Mouse (Mus musculus): ENCODE results near the gene Kpna7.

The Kpna7 gene

GRCm38 (mm10) chr5:144958271-144958670 lies 125.6 kb downstream of the Kpna7 start:
- DNase-seq, result no peak

- DNase-seq, result no peak
Measured at GRCm38 (mm10) chr5:144954432-144954831, 129.4 kb downstream of the Kpna7 start.

- no peak for DNase-seq
Measured at GRCm38 (mm10) chr5:144952592-144952991, 131.2 kb downstream of the Kpna7 start.

- DNase-seq, result no peak
Measured at GRCm38 (mm10) chr5:144950428-144951051, 133.3 kb downstream of the Kpna7 start.

- DNase-seq, result peak; percentile 22
Measured at GRCm38 (mm10) chr5:144949856-144950255, 134.0 kb downstream of the Kpna7 start.

- peak; percentile 46 for DNase-seq
Measured at GRCm38 (mm10) chr5:144948422-144948821, 135.4 kb downstream of the Kpna7 start.

- peak; percentile 69 for DNase-seq
Measured at GRCm38 (mm10) chr5:144948002-144948401, 135.8 kb downstream of the Kpna7 start.

- DNase-seq, result peak; percentile 71
Measured at GRCm38 (mm10) chr5:144946032-144946431, 137.8 kb downstream of the Kpna7 start.

- peak; percentile 60 for DNase-seq
Measured at GRCm38 (mm10) chr5:144944932-144945331, 138.9 kb downstream of the Kpna7 start.

- no peak for DNase-seq
Measured at GRCm38 (mm10) chr5:144944370-144944769, 139.5 kb downstream of the Kpna7 start.

- no peak for DNase-seq
Measured at GRCm38 (mm10) chr5:144943346-144943745, 140.5 kb downstream of the Kpna7 start.

GRCm38 (mm10) chr5:144942431-144942830 lies 141.4 kb downstream of the Kpna7 start:
- peak; percentile 45 for DNase-seq

- no peak for DNase-seq
Measured at GRCm38 (mm10) chr5:144940904-144941303, 142.9 kb downstream of the Kpna7 start.

- no peak for DNase-seq
Measured at GRCm38 (mm10) chr5:144937304-144937703, 146.5 kb downstream of the Kpna7 start.
